Mouse (Mus musculus): ENCODE measurements around the gene Cdk18.

DNA sequence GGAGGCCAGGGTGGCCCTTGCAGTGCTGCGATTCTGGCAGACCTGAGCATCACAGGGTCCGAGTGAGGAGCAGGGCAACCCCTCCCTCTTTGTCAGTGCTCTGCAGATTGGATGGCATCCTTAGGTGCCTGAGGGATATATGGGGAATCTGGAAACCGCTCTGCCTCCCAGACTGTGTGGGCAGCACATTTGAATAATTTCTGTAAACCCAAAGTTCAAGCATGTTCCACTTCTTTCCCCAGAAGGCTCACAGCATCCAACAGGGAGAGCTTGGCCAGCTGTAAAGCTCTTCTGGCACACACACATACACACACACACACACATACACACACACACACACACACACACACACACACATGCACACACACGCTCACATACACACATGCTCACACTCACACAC lies 4.2 kb upstream of the Cdk18 start:
- TF ChIP-seq CTCF (IDR thresholded peaks at IDR 0.05; ENCODE audit: low read depth): no peak
- no peak for TF ChIP-seq EP300 (IDR thresholded peaks at IDR 0.05; ENCODE audit: low read depth)

Data from heart, postnatal 0 days (tissue).